Mouse (Mus musculus): Measurements from ENCODE around the gene Hadha.

DNA sequence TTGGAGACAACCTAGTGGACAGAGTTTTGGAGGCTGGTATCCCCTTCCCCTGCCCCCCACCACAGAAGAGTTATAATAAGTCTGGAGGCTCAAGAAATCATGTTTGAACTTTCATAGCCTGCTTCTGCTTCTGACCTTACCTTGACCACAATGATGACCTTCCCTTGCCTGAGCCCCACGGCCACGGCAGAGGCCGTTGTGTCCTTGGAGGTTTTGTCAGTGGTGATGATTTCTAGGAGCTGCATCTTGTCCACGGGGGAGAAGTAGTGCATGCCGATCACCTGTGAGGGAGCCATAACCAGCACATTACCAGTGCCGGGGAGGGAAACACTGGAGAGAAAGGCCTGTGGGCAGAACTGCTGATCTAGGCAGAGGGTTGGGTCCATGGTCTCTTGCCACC, 32.5 kb downstream of the Hadha start:
- no peak for TF ChIP-seq CTCF (IDR thresholded peaks at IDR 0.05; ENCODE audit: low read depth)
- TF ChIP-seq EP300 (optimal IDR thresholded peaks at IDR 0.05) = no peak
